Mouse (Mus musculus) layer of hippocampus, adult 2 months (tissue): ENCODE results near the gene Tmtc1. TPM values are rescaled to one million over a fixed set of nuclear protein-coding genes. Genes with fewer than 3 reads are reported as not detected.

Experiments used
- DNase-seq, 2 experiments: peaks; one replicate each; pipeline ENCODE4 v3.0.0; 2022; ENCODE audit warnings: low spot score in 2 of 2
- H3K27ac ChIP-seq: fragments of 200-600 bp; 2 replicates; pipeline ENCODE4 v1.8.1; 2022
- H3K4me3 ChIP-seq: fragments of 200-600 bp; 2 replicates; pipeline ENCODE4 v1.8.1; 2022; ENCODE audit warnings: mild to moderate bottlenecking
- CTCF ChIP-seq: fragments of 200-600 bp; conservative IDR thresholded peaks from 2 replicates; pipeline ENCODE4 v1.8.1; 2022; ENCODE audit warnings: antibody characterized with exemption, mild to moderate bottlenecking, moderate library complexity
- total RNA-seq, 2 experiments: library from RNA; stranded (reverse); gene quantifications; 2 replicates each; pipeline ENCODE4 v1.2.3; 2021

The Tmtc1 gene
- total RNA-seq, 2 experiments from 2014 or later = 39.8 to 42.0 TPM

DNA sequence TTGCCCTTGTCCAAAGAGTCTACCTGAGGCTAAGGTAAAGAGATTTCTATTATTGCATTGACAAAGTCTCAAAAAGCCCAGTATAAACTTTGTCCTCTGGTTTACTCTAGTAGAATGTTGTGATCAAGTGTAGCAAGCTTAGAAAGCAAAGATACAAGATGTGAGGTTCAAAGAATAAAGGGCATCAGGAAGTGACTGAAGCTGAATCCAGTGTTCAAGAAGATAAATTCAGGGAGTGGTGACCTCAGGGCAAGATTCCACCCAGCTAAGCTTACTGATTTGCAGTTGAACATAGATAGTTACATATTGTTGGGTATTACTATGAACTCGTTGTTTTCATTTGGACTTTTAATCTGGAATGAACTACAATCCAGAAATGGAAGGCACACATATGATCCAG lies 258.5 kb downstream of the Tmtc1 start:
- H3K4me3 ChIP-seq = no peak overlapping the region
- DNase-seq = no peak
- no peak overlapping the region for H3K27ac ChIP-seq
- no peak for TF ChIP-seq CTCF

Other genes starting within 250 kb of the Tmtc1 start
- 10 to 100 TPM; 60.4 to 64.6 TPM for gene Ergic2, start 232.0 kb downstream of the Tmtc1 start, total RNA-seq